Mouse (Mus musculus): ENCODE measurements around the gene Mical2. TPM values are rescaled to one million over a fixed set of nuclear protein-coding genes. Genes with fewer than 3 reads are reported as not detected.

Mical2 gene
- total and polyA plus RNA-seq, 3 experiments = 44.8 to 89.1 (median 87.7) TPM

GRCm38 (mm10) chr7:112267266-112267665 lies 41.6 kb downstream of the Mical2 start:
- H3K4me1 ChIP-seq (ENCODE audit: control insufficient read depth, insufficient read depth, low read length) = peaks cover 35% of the 10 kb centered on the region
- 60% methylated on average over 5 of the region's 5 CpGs for WGBS
- H3K36me3 ChIP-seq (ENCODE audit: control insufficient read depth, insufficient read depth, low read length) = peaks cover 11% of the 10 kb centered on the region; the same call in 1 of the 2 replicates
- no peaks in the 10 kb centered on the region for H3K27me3 ChIP-seq (ENCODE audit: control insufficient read depth, insufficient read depth, low read length)
- intact Hi-C loops (cut with DNase I) = no loop called here
- peaks cover 4% of the 10 kb centered on the region; the same call in 1 of the 2 replicates for H3K79me2 ChIP-seq (replicated peaks; ENCODE audit: control insufficient read depth, insufficient read depth, low read length)
- H3K27ac ChIP-seq = peak overlapping the region; percentile 41
- no peak for DNase-seq
- no peak overlapping the region for H3K9ac ChIP-seq (ENCODE audit: low read depth, low read length)
- TF ChIP-seq POLR2A (IDR thresholded peaks at IDR 0.05; ENCODE audit: insufficient read depth, low read depth, low read length) (no peak), CTCF (IDR thresholded peaks at IDR 0.05) (no peak), EP300 (IDR thresholded peaks at IDR 0.05; ENCODE audit: insufficient read depth, low read depth, low read length) (no peak)
- no peak overlapping the region for H3K4me3 ChIP-seq

GRCm38 (mm10) chr7:112268761-112269425 lies 43.2 kb downstream of the Mical2 start:
- no peak for DNase-seq
- H3K9ac ChIP-seq (ENCODE audit: low read depth, low read length) = peak overlapping the region; percentile 16; the same call in 1 of the 2 replicates
- peaks cover 40% of the 10 kb centered on the region for H3K4me1 ChIP-seq (ENCODE audit: control insufficient read depth, insufficient read depth, low read length)

GRCm38 (mm10) chr7:112270870-112271269 lies 45.2 kb downstream of the Mical2 start:
- intact Hi-C loops (cut with DNase I) = loop anchor here (2.0 kb wide), 1 partner anchor 44 kb away; no protein-coding TSS in a partner anchor
- 38% methylated on average over 5 of the region's 5 CpGs for WGBS
- H3K79me2 ChIP-seq (replicated peaks; ENCODE audit: control insufficient read depth, insufficient read depth, low read length) = no peaks in the 10 kb centered on the region
- peak overlapping the region; percentile 85 for H3K27ac ChIP-seq
- peaks cover 36% of the 10 kb centered on the region for H3K4me1 ChIP-seq (ENCODE audit: control insufficient read depth, insufficient read depth, low read length)
- H3K27me3 ChIP-seq (ENCODE audit: control insufficient read depth, insufficient read depth, low read length) = no peaks in the 10 kb centered on the region
- peaks cover 16% of the 10 kb centered on the region; the same call in 1 of the 2 replicates for H3K36me3 ChIP-seq (ENCODE audit: control insufficient read depth, insufficient read depth, low read length)
- TF ChIP-seq EP300 (IDR thresholded peaks at IDR 0.05; ENCODE audit: insufficient read depth, low read depth, low read length) = 0 out of 2 replicates have a peak, but pooled peaks have one; percentile 66
- TF ChIP-seq CTCF (IDR thresholded peaks at IDR 0.05) = no peak
- TF ChIP-seq POLR2A (IDR thresholded peaks at IDR 0.05; ENCODE audit: insufficient read depth, low read depth, low read length) = no peak
- no peak overlapping the region for H3K4me3 ChIP-seq
- DNase-seq = peak; percentile 65 to 77
- no peak overlapping the region for H3K9ac ChIP-seq (ENCODE audit: low read depth, low read length)

More at GRCm38 (mm10) chr7:112268761-112269425, 43.2 kb downstream of the Mical2 start:
- no peak overlapping the region for H3K4me3 ChIP-seq
- 55% methylated on average over 15 of the region's 15 CpGs for WGBS
- H3K79me2 ChIP-seq (replicated peaks; ENCODE audit: control insufficient read depth, insufficient read depth, low read length) = 0 out of 2 replicates have a peak, but pooled peaks cover 1% of the 10 kb centered on the region
- no peaks in the 10 kb centered on the region for H3K27me3 ChIP-seq (ENCODE audit: control insufficient read depth, insufficient read depth, low read length)
- H3K36me3 ChIP-seq (ENCODE audit: control insufficient read depth, insufficient read depth, low read length) = peaks cover 11% of the 10 kb centered on the region; the same call in 1 of the 2 replicates
- TF ChIP-seq POLR2A (IDR thresholded peaks at IDR 0.05; ENCODE audit: insufficient read depth, low read depth, low read length) = no peak
- H3K27ac ChIP-seq = peak overlapping the region; percentile 85
- intact Hi-C loops (cut with DNase I) = no loop called here

- H3K4me1 ChIP-seq (ENCODE audit: control insufficient read depth, insufficient read depth, low read length) = peaks cover 37% of the 10 kb centered on the region
- H3K4me3 ChIP-seq = no peak overlapping the region
- 68% methylated on average over 3 of the region's 3 CpGs for WGBS
- H3K27ac ChIP-seq = peak overlapping the region; percentile 80
- intact Hi-C loops (cut with DNase I) = loop anchor here (2.0 kb wide), 1 partner anchor 45 kb away; no protein-coding TSS in a partner anchor
- no peaks in the 10 kb centered on the region for H3K79me2 ChIP-seq (replicated peaks; ENCODE audit: control insufficient read depth, insufficient read depth, low read length)
- no peak for DNase-seq
- no peaks in the 10 kb centered on the region for H3K27me3 ChIP-seq (ENCODE audit: control insufficient read depth, insufficient read depth, low read length)
- no peak for TF ChIP-seq EP300 (IDR thresholded peaks at IDR 0.05; ENCODE audit: insufficient read depth, low read depth, low read length)
- TF ChIP-seq CTCF (IDR thresholded peaks at IDR 0.05) = no peak
- no peak for TF ChIP-seq POLR2A (IDR thresholded peaks at IDR 0.05; ENCODE audit: insufficient read depth, low read depth, low read length)
- H3K9ac ChIP-seq (ENCODE audit: low read depth, low read length) = no peak overlapping the region
- H3K36me3 ChIP-seq (ENCODE audit: control insufficient read depth, insufficient read depth, low read length) = peaks cover 16% of the 10 kb centered on the region; the same call in 1 of the 2 replicates
Observed at GRCm38 (mm10) chr7:112271627-112272026, 46.0 kb downstream of the Mical2 start.

- peaks cover 42% of the 10 kb centered on the region for H3K4me1 ChIP-seq (ENCODE audit: control insufficient read depth, insufficient read depth, low read length)
- no peak for TF ChIP-seq POLR2A (IDR thresholded peaks at IDR 0.05; ENCODE audit: insufficient read depth, low read depth, low read length)
- TF ChIP-seq CTCF (IDR thresholded peaks at IDR 0.05) = no peak
- peak; percentile 42; the same call in 1 of the 2 replicates for TF ChIP-seq EP300 (IDR thresholded peaks at IDR 0.05; ENCODE audit: insufficient read depth, low read depth, low read length)
Observed at GRCm38 (mm10) chr7:112272692-112273091, 47.0 kb downstream of the Mical2 start.

GRCm38 (mm10) chr7:112273451-112273850 lies 47.8 kb downstream of the Mical2 start:
- H3K79me2 ChIP-seq (replicated peaks; ENCODE audit: control insufficient read depth, insufficient read depth, low read length) = no peaks in the 10 kb centered on the region
- H3K27ac ChIP-seq = peak overlapping the region; percentile 80
- TF ChIP-seq CTCF (IDR thresholded peaks at IDR 0.05) (no peak), POLR2A (IDR thresholded peaks at IDR 0.05; ENCODE audit: insufficient read depth, low read depth, low read length) (no peak), EP300 (IDR thresholded peaks at IDR 0.05; ENCODE audit: insufficient read depth, low read depth, low read length) (no peak)
- H3K27me3 ChIP-seq (ENCODE audit: control insufficient read depth, insufficient read depth, low read length) = no peaks in the 10 kb centered on the region
- DNase-seq = peak in 1 of 2 experiments; percentile 49
- H3K36me3 ChIP-seq (ENCODE audit: control insufficient read depth, insufficient read depth, low read length) = peaks cover 22% of the 10 kb centered on the region
- no peak overlapping the region for H3K4me3 ChIP-seq
- intact Hi-C loops (cut with DNase I) = no loop called here
- no peak overlapping the region for H3K9ac ChIP-seq (ENCODE audit: low read depth, low read length)
- H3K4me1 ChIP-seq (ENCODE audit: control insufficient read depth, insufficient read depth, low read length) = peaks cover 46% of the 10 kb centered on the region
- 44% methylated on average over 6 of the region's 6 CpGs for WGBS

More at GRCm38 (mm10) chr7:112272692-112273091, 47.0 kb downstream of the Mical2 start:
- DNase-seq = peak in 1 of 2 experiments; percentile 58
- Histone ChIP-seq H3K79me2 (replicated peaks; ENCODE audit: control insufficient read depth, insufficient read depth, low read length) (no peaks in the 10 kb centered on the region), H3K27me3 (ENCODE audit: control insufficient read depth, insufficient read depth, low read length) (no peaks in the 10 kb centered on the region), H3K4me3 (no peak overlapping the region), H3K36me3 (ENCODE audit: control insufficient read depth, insufficient read depth, low read length) (peaks cover 18% of the 10 kb centered on the region; the same call in 1 of the 2 replicates), H3K27ac (peak overlapping the region; percentile 80), H3K9ac (ENCODE audit: low read depth, low read length) (peak overlapping the region; percentile 21; the same call in 1 of the 2 replicates)
- intact Hi-C loops (cut with DNase I) = no loop called here
- WGBS = 31% methylated on average over 5 of the region's 5 CpGs
